Mouse (Mus musculus) liver, embryonic 11.5 days (tissue): Measurements from ENCODE around the gene Mgat4b. TPM values are rescaled to one million over a fixed set of nuclear protein-coding genes. Genes with fewer than 3 reads are reported as not detected.
"Not testable (repeated sequence)": the region's sequence is repeated elsewhere in the genome, so short reads cannot be mapped to it uniquely, and the experiment has no call there.

Experiments
- ATAC-seq: fragments of 200-750 bp; cut with Nextera tagmentation; replicated peaks from 2 replicates; pipeline ENCODE4 v1.8.0; 2017; ENCODE audit warnings: moderate number of reproducible peaks, mild to moderate bottlenecking, moderate TSS enrichment, moderate library complexity; ENCODE audit not compliant: low FRiP score
- DNase-seq: peaks from one replicate; pipeline ENCODE4 v3.0.0-alpha.2; 2017; ENCODE audit warnings: low spot score
- H3K27ac ChIP-seq: fragments of 300-500 bp; sonication (generic); 2 replicates; pipeline ENCODE4 v1.5.1; 2014; ENCODE audit warnings: mild to moderate bottlenecking, low read depth, low read length, control low read depth
- H3K27me3 ChIP-seq: fragments of 300-500 bp; sonication (generic); replicated peaks from 2 replicates; pipeline ENCODE4 v1.6.1; 2014; ENCODE audit warnings: low read length, mixed read lengths; ENCODE audit not compliant: control insufficient read depth, insufficient read depth
- H3K36me3 ChIP-seq: fragments of 300-500 bp; sonication (generic); 2 replicates; pipeline ENCODE4 v1.6.1; 2014; ENCODE audit warnings: mild to moderate bottlenecking, low read length, moderate library complexity, mixed read lengths; ENCODE audit not compliant: control insufficient read depth, insufficient read depth
- H3K4me1 ChIP-seq: fragments of 300-500 bp; sonication (generic); replicated peaks from 2 replicates; pipeline ENCODE4 v1.6.1; 2014; ENCODE audit warnings: low read length, mixed read lengths; ENCODE audit not compliant: control insufficient read depth, insufficient read depth
- H3K4me2 ChIP-seq: fragments of 300-500 bp; sonication (generic); 2 replicates; pipeline ENCODE4 v1.6.1; 2014; ENCODE audit warnings: mild to moderate bottlenecking, control low read depth, moderate library complexity
- H3K4me3 ChIP-seq: fragments of 300-500 bp; sonication (generic); 2 replicates; pipeline ENCODE4 v1.5.1; 2014; ENCODE audit warnings: low read depth, low read length, control low read depth
- H3K9ac ChIP-seq: fragments of 300-500 bp; sonication (generic); 2 replicates; pipeline ENCODE4 v1.6.1; 2014; ENCODE audit warnings: low read depth, low read length, control low read depth
- H3K9me3 ChIP-seq: fragments of 300-500 bp; sonication (generic); 2 replicates; pipeline ENCODE4 v1.6.1; 2016; ENCODE audit warnings: low read length, inconsistent platforms, mixed read lengths; ENCODE audit not compliant: control insufficient read depth
- WGBS: fragments of 180-500 bp; shearing (Covaris S2); extraction: QIAGEN DNeasy Blood & Tissue Kit; methylation state at CpG from one replicate; pipeline ENCODE4 v1.1.7; 2014; 5-methylcytosine and 5-hydroxymethylcytosine counted together
- polyA plus RNA-seq: library from polyadenylated mRNA; unstranded; fragments of >200 nt; fragmentation: Nextera tagmentation; extraction: Ambion mirVana; gene quantifications from 2 replicates; pipeline ENCODE4 v1.2.1, GENCODE M21; 2014

Mgat4b gene
- polyA plus RNA-seq = 22.3 and 25.4 TPM in 2 replicates

DNA sequence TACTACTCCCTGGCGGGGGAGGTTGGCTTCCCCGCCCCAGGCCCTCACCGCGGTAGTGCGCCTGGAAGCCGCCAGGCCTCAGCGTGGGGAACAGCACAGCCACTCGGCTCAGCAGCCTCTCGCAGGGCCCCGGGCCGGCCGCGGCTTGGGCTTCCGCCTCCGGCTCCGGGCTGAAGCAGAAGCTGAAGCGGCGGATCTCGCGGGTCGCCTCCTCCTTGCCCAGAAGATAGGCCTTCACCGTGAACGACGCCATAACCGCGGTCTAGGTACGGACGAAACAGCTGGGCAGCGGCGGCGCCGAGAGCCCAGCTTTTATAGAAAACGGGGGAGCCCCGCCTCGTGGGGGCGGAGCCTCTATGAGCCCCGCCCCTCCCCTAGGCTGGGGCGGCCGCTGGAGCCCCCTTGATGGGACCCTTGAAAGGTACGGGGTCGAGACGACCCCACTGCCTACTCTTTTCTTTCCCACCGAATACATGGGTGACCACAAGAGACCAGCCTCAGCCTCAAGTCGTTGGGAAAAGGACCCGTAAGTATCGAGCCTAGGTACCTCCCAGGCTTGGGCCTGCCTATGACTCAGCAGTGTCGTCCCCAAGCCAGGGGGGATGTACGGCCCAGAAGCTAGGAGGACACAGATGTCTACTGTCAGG is at the start of gene Mgat4b, which contains the start of gene Sqstm1:
Mgat4b (plus strand) TSS at position 386 of the 647 bp plus-strand sequence.
Sqstm1 (minus strand) TSS at position 323 of the 647 bp plus-strand sequence.
- DNase-seq (peak; percentile 92), ATAC-seq (peak; percentile 69)
- peak within 1 kb of the TSS; percentile 96 for H3K27ac ChIP-seq
- peaks cover 19% of the 10 kb centered on the region for H3K4me1 ChIP-seq
- 1% methylated on average over 47 of the region's 48 CpGs for WGBS
- H3K27me3 ChIP-seq = no peaks in the 10 kb centered on the region
- peak within 1 kb of the TSS; percentile 86 for H3K4me3 ChIP-seq
- peak within 1 kb of the TSS; percentile 80 for H3K4me2 ChIP-seq
- H3K9ac ChIP-seq = peak within 1 kb of the TSS; percentile 91
- H3K9me3 ChIP-seq = no peaks in the 10 kb centered on the region
- H3K36me3 ChIP-seq = peaks cover 20% of the 10 kb centered on the region

GRCm38 (mm10) chr11:50161578-50162304 is 48.9 kb upstream of the Mgat4b start:
- 58% methylated on average over 10 of the region's 10 CpGs for WGBS

DNA sequence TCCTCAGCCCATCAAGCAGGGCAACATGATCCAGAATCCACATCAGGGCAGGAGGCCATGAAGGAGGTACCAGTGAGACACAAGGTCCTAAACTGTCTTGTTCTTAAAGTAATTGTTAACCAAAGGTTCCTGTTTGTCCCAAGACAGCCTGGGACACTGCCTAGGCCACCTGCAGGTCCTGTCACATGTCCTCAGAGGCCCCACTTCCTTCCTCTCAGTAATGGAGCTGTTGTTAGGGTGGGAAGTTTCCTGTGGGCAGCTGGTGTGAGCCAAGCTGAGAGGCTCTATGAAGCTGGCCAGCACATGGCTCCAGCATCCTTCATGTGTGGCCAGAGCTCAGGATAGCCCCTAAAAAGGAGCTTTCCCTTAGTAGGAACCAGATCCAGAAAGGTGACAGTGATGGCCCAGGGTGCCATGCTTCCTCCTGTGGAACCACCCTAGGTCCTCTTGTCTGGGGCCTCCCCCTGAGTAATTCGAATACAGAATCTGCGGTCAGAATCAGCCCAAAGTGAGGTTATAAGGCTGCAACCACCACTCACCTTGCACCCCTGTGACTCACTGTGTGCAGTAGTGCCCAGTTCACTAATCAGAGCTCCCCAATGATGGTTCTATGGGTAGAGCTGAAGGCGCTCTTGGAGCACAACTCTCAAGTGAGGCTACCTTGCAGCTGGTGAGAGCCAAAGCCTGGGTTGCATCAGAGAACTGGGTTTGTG is 48.2 kb upstream of the Mgat4b start:
- no peak overlapping the region for H3K27ac ChIP-seq
- H3K9ac ChIP-seq = no peak overlapping the region
- peaks cover 4% of the 10 kb centered on the region; the same call in 1 of the 2 replicates for H3K4me1 ChIP-seq
- ATAC-seq = no peak
- no peaks in the 10 kb centered on the region for H3K9me3 ChIP-seq
- 85% methylated on average over 3 of the region's 3 CpGs for WGBS
- no peak overlapping the region for H3K4me2 ChIP-seq
- H3K27me3 ChIP-seq = no peaks in the 10 kb centered on the region
- H3K4me3 ChIP-seq = no peak overlapping the region
- peaks cover 30% of the 10 kb centered on the region for H3K36me3 ChIP-seq
- DNase-seq = no peak

More at GRCm38 (mm10) chr11:50161578-50162304, 48.9 kb upstream of the Mgat4b start:
- Histone ChIP-seq H3K4me1 (peaks cover 4% of the 10 kb centered on the region; the same call in 1 of the 2 replicates), H3K27me3 (no peaks in the 10 kb centered on the region), H3K9ac (no peak overlapping the region), H3K27ac (no peak overlapping the region), H3K4me3 (no peak overlapping the region), H3K4me2 (no peak overlapping the region), H3K9me3 (no peaks in the 10 kb centered on the region), H3K36me3 (peaks cover 36% of the 10 kb centered on the region)
- ATAC-seq (peak; percentile 58), DNase-seq (peak; percentile 56)

DNA sequence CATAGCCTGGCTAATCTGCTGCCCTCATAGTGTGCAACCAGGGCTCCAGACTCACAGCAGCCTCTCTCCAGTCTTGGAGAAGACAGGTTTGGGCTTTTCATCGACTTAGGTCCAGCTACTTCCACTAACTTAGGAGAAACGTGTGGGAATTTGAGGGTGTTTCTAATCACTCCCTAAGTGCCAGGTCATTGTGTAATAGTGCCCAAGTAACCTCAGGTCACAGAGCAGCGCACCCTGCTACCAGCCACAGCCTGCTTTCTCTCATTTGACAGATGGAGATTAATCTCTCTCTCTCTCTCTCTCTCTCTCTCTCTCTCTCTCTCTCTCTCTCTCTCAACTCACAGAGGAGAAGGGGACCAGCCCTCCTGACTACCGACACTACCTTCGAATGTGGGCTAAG is 42.3 kb upstream of the Mgat4b start:
- Histone ChIP-seq H3K9ac (no peak overlapping the region), H3K4me3 (no peak overlapping the region), H3K9me3 (no peaks in the 10 kb centered on the region), H3K4me2 (no peak overlapping the region), H3K4me1 (no peaks in the 10 kb centered on the region), H3K36me3 (peaks cover 9% of the 10 kb centered on the region), H3K27ac (no peak overlapping the region), H3K27me3 (no peaks in the 10 kb centered on the region)
- WGBS = 86% methylated on average over 5 of the region's 5 CpGs
- ATAC-seq (no peak), DNase-seq (no peak)

DNA sequence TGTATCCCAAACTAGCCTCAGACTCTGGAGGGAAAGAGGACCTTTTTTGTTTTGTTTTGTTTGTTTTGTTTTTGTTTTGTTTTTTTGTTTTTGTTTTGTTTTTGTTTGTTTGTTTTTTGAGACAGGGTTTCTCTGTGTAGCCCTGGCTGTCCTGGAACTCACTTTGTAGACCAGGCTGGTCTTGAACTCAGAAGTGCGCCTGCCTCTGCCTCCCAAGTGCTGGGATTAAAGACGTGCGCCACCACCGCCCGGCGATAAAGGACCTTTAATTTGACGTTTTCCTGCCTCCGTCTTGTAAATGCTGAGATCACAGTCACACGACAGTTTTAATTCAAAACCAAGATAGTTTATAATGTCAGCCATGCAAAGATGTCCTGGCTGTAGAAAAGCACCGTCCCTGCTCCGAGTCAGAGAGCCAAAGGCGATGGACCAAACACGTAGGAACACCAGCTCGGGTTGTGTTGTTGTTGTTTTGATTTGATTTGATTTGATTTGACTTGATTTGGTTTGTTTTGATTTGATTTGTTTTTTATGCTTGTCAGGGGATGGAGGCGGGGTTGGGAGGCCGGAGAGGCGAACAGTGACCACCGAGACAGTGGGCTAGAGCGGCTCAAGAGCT is 36.5 kb upstream of the Mgat4b start, which contains the start of gene Mrnip:
Mrnip (plus strand) TSS at position 334 of the 619 bp plus-strand sequence.
- not testable (repeated sequence) for H3K27me3 ChIP-seq, H3K9me3 ChIP-seq, DNase-seq, H3K36me3 ChIP-seq
- Histone ChIP-seq H3K4me1 (peaks cover 18% of the 10 kb centered on the region), H3K27ac (peak within 1 kb of the TSS; percentile 75), H3K4me2 (peak within 1 kb of the TSS; percentile 93), H3K9ac (peak within 1 kb of the TSS; percentile 88), H3K4me3 (peak within 1 kb of the TSS; percentile 76)
- 4% methylated on average over 19 of the region's 19 CpGs for WGBS
- peak; percentile 6; the same call in 1 of the 2 replicates for ATAC-seq

DNA sequence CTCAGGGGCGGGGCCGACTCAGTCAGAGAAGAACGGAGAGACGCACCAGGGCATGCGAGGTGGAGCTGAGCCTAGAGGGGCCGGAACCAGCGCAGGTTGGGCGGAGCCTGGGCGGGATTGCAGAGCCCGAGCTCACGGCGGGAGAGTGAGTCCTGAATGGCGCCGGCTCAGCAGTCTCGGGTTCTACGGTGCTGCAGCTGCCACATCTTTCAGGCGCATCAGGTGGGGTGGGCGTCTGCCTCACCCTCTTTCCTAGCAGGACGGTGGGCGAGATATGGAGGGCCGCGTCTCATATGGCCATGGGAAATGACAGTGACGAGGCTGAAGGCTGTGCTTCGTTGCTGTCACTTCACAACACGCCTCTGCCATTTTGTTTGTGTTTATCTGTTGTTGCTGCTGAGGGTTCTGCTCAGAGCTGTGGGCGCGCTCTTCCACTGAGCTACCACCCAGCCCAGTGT is 35.9 kb upstream of the Mgat4b start:
- H3K4me3 ChIP-seq = peak overlapping the region; percentile 76
- WGBS = under 1% methylated on average over 27 of the region's 27 CpGs
- peak; percentile 99 for ATAC-seq
- no peaks in the 10 kb centered on the region for H3K27me3 ChIP-seq
- no peaks in the 10 kb centered on the region for H3K9me3 ChIP-seq
- H3K27ac ChIP-seq = peak overlapping the region; percentile 75
- peak; percentile 97 for DNase-seq
- peak overlapping the region; percentile 88 for H3K9ac ChIP-seq
- peaks cover 5% of the 10 kb centered on the region; the same call in 1 of the 2 replicates for H3K36me3 ChIP-seq
- peaks cover 18% of the 10 kb centered on the region for H3K4me1 ChIP-seq
- H3K4me2 ChIP-seq = peak overlapping the region; percentile 93

GRCm38 (mm10) chr11:50176351-50176750 is 34.3 kb upstream of the Mgat4b start:
- Histone ChIP-seq H3K27me3 (no peaks in the 10 kb centered on the region), H3K27ac (no peak overlapping the region), H3K4me3 (no peak overlapping the region), H3K4me2 (no peak overlapping the region; the same call in 1 of the 2 replicates), H3K9ac (no peak overlapping the region), H3K36me3 (peaks cover 3% of the 10 kb centered on the region; the same call in 1 of the 2 replicates), H3K4me1 (peaks cover 18% of the 10 kb centered on the region), H3K9me3 (no peaks in the 10 kb centered on the region)
- 80% methylated on average over 3 of the region's 3 CpGs for WGBS
- no peak for ATAC-seq
- no peak for DNase-seq

GRCm38 (mm10) chr11:50177111-50177510 is 33.6 kb upstream of the Mgat4b start:
- Histone ChIP-seq H3K27me3 (no peaks in the 10 kb centered on the region), H3K27ac (no peak overlapping the region), H3K4me3 (no peak overlapping the region), H3K4me2 (no peak overlapping the region), H3K4me1 (peaks cover 18% of the 10 kb centered on the region), H3K9ac (no peak overlapping the region), H3K36me3 (peaks cover 3% of the 10 kb centered on the region; the same call in 1 of the 2 replicates), H3K9me3 (no peaks in the 10 kb centered on the region)
- 82% methylated on average over 6 of the region's 6 CpGs for WGBS
- DNase-seq = no peak
- no peak for ATAC-seq
